Mouse (Mus musculus) midbrain, embryonic 12.5 days (tissue): ENCODE data around the gene Glipr1l1. TPM values are rescaled to one million over a fixed set of nuclear protein-coding genes. Genes with fewer than 3 reads are reported as not detected.
"Not testable (repeated sequence)": the region's sequence is repeated elsewhere in the genome, so short reads cannot be mapped to it uniquely, and the experiment has no call there.

ENCODE experiments used
- ATAC-seq: fragments of 200-750 bp; cut with Nextera tagmentation; 2 replicates; pipeline ENCODE4 v1.8.0; 2017; ENCODE audit warnings: low read depth, moderate TSS enrichment, moderate library complexity; ENCODE audit not compliant: low FRiP score
- H3K27ac ChIP-seq: fragments of 300-500 bp; sonication (generic); replicated peaks from 2 replicates; pipeline ENCODE4 v1.5.1; 2016; ENCODE audit warnings: mild to moderate bottlenecking
- H3K27me3 ChIP-seq: fragments of 300-500 bp; sonication (generic); 2 replicates; pipeline ENCODE4 v1.6.1; 2016; ENCODE audit warnings: mild to moderate bottlenecking
- H3K36me3 ChIP-seq: fragments of 300-500 bp; sonication (generic); 2 replicates; pipeline ENCODE4 v1.6.1; 2016
- H3K4me1 ChIP-seq: fragments of 300-500 bp; sonication (generic); 2 replicates; pipeline ENCODE4 v1.6.1; 2016
- H3K4me2 ChIP-seq: fragments of 300-500 bp; sonication (generic); replicated peaks from 2 replicates; pipeline ENCODE4 v1.6.1; 2016; ENCODE audit warnings: mild to moderate bottlenecking, moderate library complexity
- H3K4me3 ChIP-seq: fragments of 300-500 bp; sonication (generic); 2 replicates; pipeline ENCODE4 v1.5.1; 2016; ENCODE audit warnings: mild to moderate bottlenecking
- H3K9ac ChIP-seq: fragments of 300-500 bp; sonication (generic); replicated peaks from 2 replicates; pipeline ENCODE4 v1.6.1; 2016; ENCODE audit warnings: mild to moderate bottlenecking, moderate library complexity
- H3K9me3 ChIP-seq: fragments of 300-500 bp; sonication (generic); 2 replicates; pipeline ENCODE4 v1.6.1; 2016; ENCODE audit warnings: mild to moderate bottlenecking
- WGBS: fragments of 180-500 bp; shearing (Covaris S2); methylation state at CpG from one replicate; pipeline ENCODE4 v1.1.7; 2016; 5-methylcytosine and 5-hydroxymethylcytosine counted together
- polyA plus RNA-seq: library from polyadenylated mRNA; unstranded; fragments of >200 nt; fragmentation: Nextera tagmentation; extraction: Ambion mirVana; gene quantifications from 2 replicates; pipeline ENCODE4 v1.2.1, GENCODE M21; 2016

The Glipr1l1 gene
- polyA plus RNA-seq, 1 experiment from 2014 or later, result not detected

- not testable (repeated sequence) for H3K9me3 ChIP-seq, H3K36me3 ChIP-seq, H3K4me3 ChIP-seq, H3K27me3 ChIP-seq, H3K4me2 ChIP-seq, H3K9ac ChIP-seq, H3K27ac ChIP-seq, ATAC-seq, H3K4me1 ChIP-seq
- 80% methylated on average over 6 of the region's 6 CpGs for WGBS
Measured at GRCm38 (mm10) chr10:112127682-112128230, 67.8 kb downstream of the Glipr1l1 start.

Other genes starting within 250 kb of the Glipr1l1 start
- gene Krr1, start 87.5 kb upstream of the Glipr1l1 start, polyA plus RNA-seq, result 57.6 and 63.7 TPM in 2 replicates
- gene Glipr1, start 57.6 kb upstream of the Glipr1l1 start, polyA plus RNA-seq, result 0.54 and 0.88 TPM in 2 replicates
- gene Glipr1l2, start 23.2 kb downstream of the Glipr1l1 start, polyA plus RNA-seq, result not detected in 2 replicates
- gene Glipr1l3, start 100.1 kb downstream of the Glipr1l1 start, polyA plus RNA-seq, result not detected in 2 replicates
- 0.10 TPM in 1 of 2 replicates, not detected in the other for gene Caps2, start 103.4 kb downstream of the Glipr1l1 start, polyA plus RNA-seq
- gene Kcnc2, start 210.9 kb downstream of the Glipr1l1 start, polyA plus RNA-seq, result 2.2 and 2.9 TPM in 2 replicates